Mouse (Mus musculus) heart, postnatal 0 days (tissue): Measurements from ENCODE around the gene Fstl1. TPM values are rescaled to one million over a fixed set of nuclear protein-coding genes. Genes with fewer than 3 reads are reported as not detected.

Experiments
- ATAC-seq: fragments of 200-750 bp; cut with Nextera tagmentation; 2 replicates; pipeline ENCODE4 v1.8.0; 2017; ENCODE audit warnings: low read depth, moderate number of reproducible peaks, moderate library complexity; ENCODE audit not compliant: insufficient read depth
- DNase-seq: peaks from one replicate; pipeline ENCODE4 v3.0.0-alpha.2; 2016; ENCODE audit warnings: low spot score
- H3K27ac ChIP-seq: fragments of 300-500 bp; sonication (generic); 2 replicates; pipeline ENCODE4 v1.5.1; 2014; ENCODE audit warnings: low read depth, mild to moderate bottlenecking
- H3K27me3 ChIP-seq: fragments of 300-500 bp; sonication (generic); 2 replicates; pipeline ENCODE4 v1.6.1; 2014; ENCODE audit warnings: low read length, mixed read lengths; ENCODE audit not compliant: control insufficient read depth, insufficient read depth
- H3K36me3 ChIP-seq: fragments of 300-500 bp; sonication (generic); replicated peaks from 2 replicates; pipeline ENCODE4 v1.6.1; 2014; ENCODE audit warnings: low read length, mixed read lengths; ENCODE audit not compliant: control insufficient read depth, insufficient read depth
- H3K4me1 ChIP-seq: fragments of 300-500 bp; sonication (generic); 2 replicates; pipeline ENCODE4 v1.6.1; 2014; ENCODE audit warnings: antibody characterized with exemption; ENCODE audit not compliant: control insufficient read depth, insufficient read depth
- H3K4me2 ChIP-seq: fragments of 300-500 bp; sonication (generic); 2 replicates; pipeline ENCODE4 v1.6.1; 2014; ENCODE audit warnings: low read depth, mild to moderate bottlenecking, low read length, moderate library complexity
- H3K4me3 ChIP-seq: fragments of 300-500 bp; sonication (generic); 2 replicates; pipeline ENCODE4 v1.5.1; 2014; ENCODE audit warnings: low read depth, low read length
- H3K9ac ChIP-seq: fragments of 300-500 bp; sonication (generic); replicated peaks from 2 replicates; pipeline ENCODE4 v1.6.1; 2014; ENCODE audit warnings: low read depth, low read length, mixed read lengths
- H3K9me3 ChIP-seq: fragments of 300-500 bp; sonication (generic); replicated peaks from 2 replicates; pipeline ENCODE4 v1.6.1; 2016; ENCODE audit warnings: low read length; ENCODE audit not compliant: control insufficient read depth
- CTCF ChIP-seq: IDR thresholded peaks from 2 replicates; pipeline ENCODE4 v1.5.1; 2016; ENCODE audit warnings: antibody characterized with exemption, control low read depth, low read depth
- EP300 ChIP-seq: IDR thresholded peaks from 2 replicates; pipeline ENCODE4 v1.6.1; 2016; ENCODE audit warnings: antibody characterized with exemption, low read depth
- WGBS: fragments of 180-500 bp; shearing (Covaris S2); extraction: QIAGEN DNeasy Blood & Tissue Kit; methylation state at CpG from one replicate; pipeline ENCODE4 v1.1.7; 2014; 5-methylcytosine and 5-hydroxymethylcytosine counted together
- polyA plus RNA-seq: library from polyadenylated mRNA; unstranded; fragments of >200 nt; fragmentation: Nextera tagmentation; extraction: Ambion mirVana; gene quantifications from 2 replicates; pipeline ENCODE4 v1.2.1, GENCODE M21; 2015
- total RNA-seq: library from RNA; depleted of rRNA; stranded (reverse); fragments of >200 nt; gene quantifications from 2 replicates; pipeline ENCODE4 v1.2.3, GENCODE M21; 2014; ENCODE audit warnings: low replicate concordance

The Fstl1 gene
- total and polyA plus RNA-seq, 2 experiments from 2014 or later = 272 to 316 TPM

GRCm38 (mm10) chr16:37855583-37855982, 78.9 kb downstream of the Fstl1 start:
- Histone ChIP-seq H3K27ac (no peak overlapping the region), H3K36me3 (no peaks in the 10 kb centered on the region), H3K4me2 (no peak overlapping the region), H3K9ac (no peak overlapping the region), H3K4me1 (peaks cover 13% of the 10 kb centered on the region; the same call in 1 of the 2 replicates), H3K27me3 (no peaks in the 10 kb centered on the region), H3K9me3 (no peaks in the 10 kb centered on the region), H3K4me3 (no peak overlapping the region)
- ATAC-seq = no peak
- no peak for TF ChIP-seq CTCF
- no peak for TF ChIP-seq EP300
- WGBS = 68% methylated on average over 8 of the region's 8 CpGs
- DNase-seq = no peak

- WGBS = 63% methylated on average over 3 of the region's 3 CpGs
Measured at GRCm38 (mm10) chr16:37856327-37856726, 79.7 kb downstream of the Fstl1 start.

GRCm38 (mm10) chr16:37857495-37857894, 80.8 kb downstream of the Fstl1 start:
- Histone ChIP-seq H3K4me1 (peaks cover 14% of the 10 kb centered on the region), H3K9ac (no peak overlapping the region), H3K36me3 (no peaks in the 10 kb centered on the region), H3K27me3 (no peaks in the 10 kb centered on the region), H3K9me3 (no peaks in the 10 kb centered on the region), H3K4me2 (no peak overlapping the region), H3K27ac (no peak overlapping the region), H3K4me3 (no peak overlapping the region)
- ATAC-seq (no peak), DNase-seq (no peak)
- TF ChIP-seq EP300 = no peak
- TF ChIP-seq CTCF = no peak
- 90% methylated on average over 8 of the region's 8 CpGs for WGBS

More at GRCm38 (mm10) chr16:37856327-37856726, 79.7 kb downstream of the Fstl1 start:
- H3K27me3 ChIP-seq = no peaks in the 10 kb centered on the region
- no peak for ATAC-seq
- no peaks in the 10 kb centered on the region for H3K36me3 ChIP-seq
- H3K4me3 ChIP-seq = no peak overlapping the region
- H3K9ac ChIP-seq = no peak overlapping the region
- H3K4me2 ChIP-seq = no peak overlapping the region
- TF ChIP-seq CTCF = no peak
- TF ChIP-seq EP300 = no peak
- no peaks in the 10 kb centered on the region for H3K9me3 ChIP-seq
- no peak overlapping the region for H3K27ac ChIP-seq
- H3K4me1 ChIP-seq = peaks cover 19% of the 10 kb centered on the region
- DNase-seq = no peak

- H3K4me3 ChIP-seq = no peak overlapping the region
- peaks cover 14% of the 10 kb centered on the region for H3K4me1 ChIP-seq
- H3K27me3 ChIP-seq = no peaks in the 10 kb centered on the region
- no peak overlapping the region for H3K27ac ChIP-seq
- ATAC-seq (no peak), DNase-seq (no peak)
- H3K4me2 ChIP-seq = no peak overlapping the region
- TF ChIP-seq EP300 = no peak
- no peak for TF ChIP-seq CTCF
- H3K9me3 ChIP-seq = no peaks in the 10 kb centered on the region
- 66% methylated on average over 7 of the region's 7 CpGs for WGBS
- no peaks in the 10 kb centered on the region for H3K36me3 ChIP-seq
- H3K9ac ChIP-seq = no peak overlapping the region
Measured at GRCm38 (mm10) chr16:37860213-37860612, 83.5 kb downstream of the Fstl1 start.

GRCm38 (mm10) chr16:37861029-37861428, 84.4 kb downstream of the Fstl1 start, which contains the start of gene Gm36028:
Gene Gm36028 (minus strand): TSS chr16:37861146.
- ATAC-seq (peak; percentile 62), DNase-seq (no peak)
- Histone ChIP-seq H3K9ac (no peak within 1 kb of the TSS), H3K4me1 (peaks cover 14% of the 10 kb centered on the region), H3K9me3 (no peaks in the 10 kb centered on the region), H3K27ac (no peak within 1 kb of the TSS), H3K36me3 (no peaks in the 10 kb centered on the region), H3K27me3 (no peaks in the 10 kb centered on the region), H3K4me2 (no peak within 1 kb of the TSS), H3K4me3 (no peak within 1 kb of the TSS)
- 38% methylated on average over 7 of the region's 7 CpGs for WGBS
- TF ChIP-seq EP300 = no peak
- TF ChIP-seq CTCF = no peak

- Histone ChIP-seq H3K9ac (no peak overlapping the region), H3K4me2 (no peak overlapping the region), H3K4me3 (no peak overlapping the region), H3K27me3 (no peaks in the 10 kb centered on the region), H3K4me1 (peaks cover 21% of the 10 kb centered on the region), H3K27ac (no peak overlapping the region), H3K36me3 (no peaks in the 10 kb centered on the region), H3K9me3 (no peaks in the 10 kb centered on the region)
- 72% methylated on average over 3 of the region's 3 CpGs for WGBS
- DNase-seq (no peak), ATAC-seq (no peak)
- TF ChIP-seq EP300 = no peak
- TF ChIP-seq CTCF = no peak
Measured at GRCm38 (mm10) chr16:37863876-37864275, 87.2 kb downstream of the Fstl1 start.
